Mouse (Mus musculus): ENCODE measurements around the gene Trappc2l. TPM values are rescaled to one million over a fixed set of nuclear protein-coding genes. Genes with fewer than 3 reads are reported as not detected.

Gene Trappc2l
- polyA plus RNA-seq, 1 experiment = 302 TPM

DNA sequence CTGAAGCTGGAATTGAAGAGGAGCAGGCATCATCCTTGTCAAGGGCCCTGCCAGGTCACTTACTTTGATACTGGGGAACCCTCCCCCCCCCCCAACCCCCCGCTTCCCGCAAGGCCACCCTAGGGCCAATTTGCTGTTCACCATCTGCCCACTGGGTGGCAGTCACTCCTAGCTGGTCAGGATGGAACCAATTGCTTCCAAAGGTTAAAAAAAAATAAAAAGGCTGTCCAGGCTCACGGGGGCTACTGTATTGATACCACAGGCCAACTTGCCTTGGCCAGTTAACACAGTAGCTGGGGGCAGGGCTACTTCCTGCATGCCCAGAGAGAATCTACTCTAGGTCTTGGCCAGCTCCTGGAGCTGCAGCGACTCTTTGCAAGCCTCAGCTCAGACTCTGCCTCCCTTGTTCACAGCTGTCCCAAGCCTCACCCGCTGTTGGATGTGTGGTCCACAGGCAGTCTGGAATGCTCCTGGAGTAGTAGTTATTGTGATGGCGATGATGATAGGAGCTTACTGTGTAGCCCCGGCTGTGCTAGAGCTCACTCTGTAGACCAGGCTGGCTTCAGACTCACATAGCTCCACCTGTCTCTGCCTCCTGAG, 6.6 kb downstream of the Trappc2l start:
- H3K4me3 ChIP-seq (ENCODE audit: insufficient read depth, low read depth, low read length) = no peak overlapping the region
- H3K4me1 ChIP-seq (ENCODE audit: control insufficient read depth, insufficient read depth, low read length) = peaks cover 3% of the 10 kb centered on the region; the same call in 1 of the 2 replicates
- H3K27me3 ChIP-seq (replicated peaks; ENCODE audit: control insufficient read depth, insufficient read depth, low read length) = no peaks in the 10 kb centered on the region
- TF ChIP-seq POLR2A (IDR thresholded peaks at IDR 0.05; ENCODE audit: low read depth, low read length) (no peak), CTCF (conservative IDR thresholded peaks at IDR 0.05; ENCODE audit: insufficient read depth, insufficient read length, low read depth, low read length) (peak; percentile 73)
- WGBS = 29% methylated on average over 6 of the region's 7 CpGs
- no peaks in the 10 kb centered on the region for H3K36me3 ChIP-seq (ENCODE audit: control insufficient read depth, insufficient read depth, low read length)
- DNase-seq = peak; percentile 85
- H3K27ac ChIP-seq (ENCODE audit: insufficient read depth, low read depth, low read length) = no peak overlapping the region

DNA sequence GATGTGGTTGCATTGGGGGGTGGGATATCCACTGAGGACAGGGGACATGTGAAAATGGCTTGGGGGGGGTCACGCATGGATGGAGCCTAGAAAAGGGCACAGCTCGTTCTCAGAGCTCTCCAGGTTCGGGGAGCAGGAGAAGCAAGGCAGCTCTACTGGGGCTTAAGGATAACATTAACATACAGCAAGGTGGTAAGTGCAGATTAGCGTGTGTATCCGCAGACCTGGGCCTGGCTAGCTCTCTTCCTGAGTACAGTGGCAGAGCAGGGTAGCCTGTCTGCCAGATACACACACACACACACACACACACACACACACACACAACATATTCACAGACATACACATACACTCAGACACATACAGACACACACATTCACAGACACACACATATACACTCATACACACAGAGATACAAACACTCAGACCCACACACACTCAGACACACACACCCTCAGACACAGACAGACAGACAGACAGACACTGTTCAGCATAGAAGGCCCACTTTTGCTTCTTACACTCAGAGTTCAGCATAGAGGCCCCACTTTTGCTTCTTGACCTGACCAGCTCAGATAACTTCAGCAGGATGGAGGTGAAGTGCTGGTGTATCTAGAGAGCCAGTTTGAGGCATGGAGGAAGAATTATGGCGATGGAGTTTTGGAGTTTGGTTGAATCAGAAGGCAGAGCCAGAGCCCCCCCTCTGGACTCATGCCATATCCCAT, 7.4 kb downstream of the Trappc2l start:
- TF ChIP-seq POLR2A (IDR thresholded peaks at IDR 0.05; ENCODE audit: low read depth, low read length) = no peak
- no peak for TF ChIP-seq CTCF (conservative IDR thresholded peaks at IDR 0.05; ENCODE audit: insufficient read depth, insufficient read length, low read depth, low read length)

DNA sequence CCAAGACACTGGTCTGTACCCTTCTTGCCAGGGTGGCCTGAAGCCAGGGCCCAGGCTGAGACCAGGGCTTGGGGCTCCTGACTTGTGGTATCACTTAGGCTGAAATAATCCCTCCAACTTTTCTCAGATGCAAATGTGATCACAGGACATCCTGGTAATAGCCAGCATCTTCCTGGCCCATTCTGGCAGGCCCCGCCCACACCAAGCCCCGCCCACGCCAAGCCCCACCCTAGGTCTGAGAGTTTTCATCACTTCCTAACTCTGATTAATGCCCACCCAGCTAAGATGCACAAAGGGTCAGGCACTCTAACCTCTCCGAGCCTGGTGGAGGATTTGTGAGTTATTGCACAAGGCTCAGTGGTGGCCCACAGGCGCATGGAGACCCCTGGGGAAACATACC, 9.0 kb downstream of the Trappc2l start:
- 29% methylated on average over 5 of the region's 5 CpGs for WGBS

More for the DNA sequence above, 7.4 kb downstream of the Trappc2l start:
- Histone ChIP-seq H3K4me3 (ENCODE audit: insufficient read depth, low read depth, low read length) (no peak overlapping the region), H3K27ac (ENCODE audit: insufficient read depth, low read depth, low read length) (no peak overlapping the region), H3K36me3 (ENCODE audit: control insufficient read depth, insufficient read depth, low read length) (no peaks in the 10 kb centered on the region), H3K27me3 (replicated peaks; ENCODE audit: control insufficient read depth, insufficient read depth, low read length) (no peaks in the 10 kb centered on the region), H3K4me1 (ENCODE audit: control insufficient read depth, insufficient read depth, low read length) (peaks cover 3% of the 10 kb centered on the region; the same call in 1 of the 2 replicates)
- WGBS = 77% methylated on average over 6 of the region's 6 CpGs
- no peak for DNase-seq

DNA sequence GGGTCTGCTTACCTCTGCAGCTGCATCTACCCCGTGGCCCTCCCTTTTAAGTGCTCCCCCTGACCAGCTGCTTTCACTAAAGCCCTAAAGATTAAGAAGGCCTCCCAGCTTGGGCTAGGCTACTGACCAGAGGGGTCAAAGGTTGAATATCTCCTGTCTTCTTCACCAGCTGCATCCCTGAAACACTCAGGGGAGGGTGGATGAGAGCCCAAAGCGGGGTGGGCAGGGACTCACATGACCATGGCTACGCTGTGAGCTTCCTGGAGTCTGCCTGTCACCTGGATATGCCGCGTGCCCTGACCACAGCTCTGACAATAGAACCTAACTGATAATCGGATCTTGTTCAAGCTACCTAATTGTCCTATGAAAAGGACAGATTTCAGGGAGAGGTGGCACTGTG, 11.3 kb downstream of the Trappc2l start, which contains the start of gene Pabpn1l:
TSS of gene Pabpn1l (minus strand) at position 13 of the 400 bp plus-strand sequence.
- WGBS = 58% methylated on average over 6 of the region's 6 CpGs
- H3K4me1 ChIP-seq (ENCODE audit: control insufficient read depth, insufficient read depth, low read length) = peaks cover 13% of the 10 kb centered on the region
- H3K36me3 ChIP-seq (ENCODE audit: control insufficient read depth, insufficient read depth, low read length) = no peaks in the 10 kb centered on the region
- DNase-seq = peak; percentile 54
- H3K27me3 ChIP-seq (replicated peaks; ENCODE audit: control insufficient read depth, insufficient read depth, low read length) = no peaks in the 10 kb centered on the region
- no peak within 1 kb of the TSS for H3K4me3 ChIP-seq (ENCODE audit: insufficient read depth, low read depth, low read length)
- H3K27ac ChIP-seq (ENCODE audit: insufficient read depth, low read depth, low read length) = no peak within 1 kb of the TSS
- TF ChIP-seq POLR2A (IDR thresholded peaks at IDR 0.05; ENCODE audit: low read depth, low read length) (no peak), CTCF (conservative IDR thresholded peaks at IDR 0.05; ENCODE audit: insufficient read depth, insufficient read length, low read depth, low read length) (no peak)

More for the DNA sequence above, 9.0 kb downstream of the Trappc2l start:
- peaks cover 3% of the 10 kb centered on the region; the same call in 1 of the 2 replicates for H3K4me1 ChIP-seq (ENCODE audit: control insufficient read depth, insufficient read depth, low read length)
- no peaks in the 10 kb centered on the region for H3K36me3 ChIP-seq (ENCODE audit: control insufficient read depth, insufficient read depth, low read length)
- no peaks in the 10 kb centered on the region for H3K27me3 ChIP-seq (replicated peaks; ENCODE audit: control insufficient read depth, insufficient read depth, low read length)
- H3K27ac ChIP-seq (ENCODE audit: insufficient read depth, low read depth, low read length) = no peak overlapping the region
- TF ChIP-seq POLR2A (IDR thresholded peaks at IDR 0.05; ENCODE audit: low read depth, low read length) = no peak
- no peak for TF ChIP-seq CTCF (conservative IDR thresholded peaks at IDR 0.05; ENCODE audit: insufficient read depth, insufficient read length, low read depth, low read length)
- H3K4me3 ChIP-seq (ENCODE audit: insufficient read depth, low read depth, low read length) = no peak overlapping the region
- no peak for DNase-seq

DNA sequence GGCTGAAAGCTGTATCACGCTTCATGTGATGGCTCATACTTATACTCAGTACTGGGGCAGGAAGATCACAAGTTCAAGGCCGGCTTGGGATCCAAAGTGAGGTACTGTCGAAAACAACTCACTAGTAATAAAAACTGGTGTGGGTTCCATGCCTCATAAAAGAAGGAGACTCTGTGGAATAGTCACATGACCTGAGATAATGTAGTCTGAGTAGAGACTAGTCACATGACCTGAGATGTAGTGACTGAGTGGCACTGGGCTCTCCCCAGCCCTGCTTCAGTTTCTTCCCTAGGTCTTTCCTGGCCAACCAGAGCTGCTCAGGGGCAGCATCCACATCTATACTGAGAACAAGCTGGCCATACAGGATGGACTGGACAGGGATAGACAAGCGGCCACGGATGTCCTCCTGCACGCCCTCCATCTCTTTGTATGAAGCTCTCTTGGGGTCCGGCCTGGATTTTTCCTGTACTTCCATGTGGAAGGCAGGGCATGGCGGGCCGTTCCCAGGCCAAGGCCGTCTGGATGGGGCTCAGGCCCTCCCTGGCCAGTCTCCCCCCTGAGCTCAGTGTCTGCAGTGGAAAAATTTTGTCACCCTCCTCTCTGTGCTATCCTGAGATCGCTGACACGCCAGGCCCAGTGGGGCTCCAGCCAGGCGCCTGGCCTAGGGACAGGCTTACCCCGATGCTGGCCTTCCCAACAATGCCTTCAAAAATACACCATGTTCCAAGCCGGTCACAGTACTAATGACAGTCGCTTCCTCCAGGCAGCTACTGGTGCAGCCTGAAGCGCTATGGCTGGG, 12.6 kb downstream of the Trappc2l start:
- 83% methylated on average over 17 of the region's 17 CpGs for WGBS
- no peak for TF ChIP-seq POLR2A (IDR thresholded peaks at IDR 0.05; ENCODE audit: low read depth, low read length)
- no peak for TF ChIP-seq CTCF (conservative IDR thresholded peaks at IDR 0.05; ENCODE audit: insufficient read depth, insufficient read length, low read depth, low read length)
- peaks cover 10% of the 10 kb centered on the region; the same call in 1 of the 2 replicates for H3K4me1 ChIP-seq (ENCODE audit: control insufficient read depth, insufficient read depth, low read length)
- no peak overlapping the region for H3K27ac ChIP-seq (ENCODE audit: insufficient read depth, low read depth, low read length)
- no peaks in the 10 kb centered on the region for H3K36me3 ChIP-seq (ENCODE audit: control insufficient read depth, insufficient read depth, low read length)
- H3K4me3 ChIP-seq (ENCODE audit: insufficient read depth, low read depth, low read length) = no peak overlapping the region
- DNase-seq = no peak
- no peaks in the 10 kb centered on the region for H3K27me3 ChIP-seq (replicated peaks; ENCODE audit: control insufficient read depth, insufficient read depth, low read length)

DNA sequence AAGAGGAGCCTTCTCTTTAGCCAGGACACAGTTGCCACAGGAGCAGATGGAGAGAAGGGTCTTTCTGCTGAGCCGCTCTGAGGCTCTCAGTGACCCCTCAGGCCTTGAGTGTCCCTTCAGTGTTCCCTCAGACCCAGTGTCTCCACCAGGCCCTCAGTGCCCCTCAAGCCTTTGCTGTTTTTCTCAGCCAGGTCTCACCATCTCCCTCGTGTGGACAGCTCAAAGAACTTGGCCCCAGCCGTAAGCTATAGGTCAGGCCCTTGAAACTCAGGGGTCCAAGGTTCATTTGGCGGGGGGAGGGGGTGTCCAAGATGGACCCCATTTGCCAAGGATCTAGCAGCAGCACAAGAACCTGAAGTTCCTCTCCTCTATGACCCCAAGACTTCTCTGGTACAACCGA, 13.2 kb downstream of the Trappc2l start:
- Histone ChIP-seq H3K4me3 (ENCODE audit: insufficient read depth, low read depth, low read length) (no peak overlapping the region), H3K27me3 (replicated peaks; ENCODE audit: control insufficient read depth, insufficient read depth, low read length) (no peaks in the 10 kb centered on the region), H3K4me1 (ENCODE audit: control insufficient read depth, insufficient read depth, low read length) (peaks cover 10% of the 10 kb centered on the region; the same call in 1 of the 2 replicates), H3K36me3 (ENCODE audit: control insufficient read depth, insufficient read depth, low read length) (no peaks in the 10 kb centered on the region), H3K27ac (ENCODE audit: insufficient read depth, low read depth, low read length) (no peak overlapping the region)
- TF ChIP-seq CTCF (conservative IDR thresholded peaks at IDR 0.05; ENCODE audit: insufficient read depth, insufficient read length, low read depth, low read length) (no peak), POLR2A (IDR thresholded peaks at IDR 0.05; ENCODE audit: low read depth, low read length) (no peak)
- WGBS = 80% methylated on average over 5 of the region's 5 CpGs
- no peak for DNase-seq
